Mouse (Mus musculus) megakaryocyte progenitor cell, adult 5-6 weeks (primary cell): ENCODE results near the gene Hc. TPM values are rescaled to one million over a fixed set of nuclear protein-coding genes. Genes with fewer than 3 reads are reported as not detected.

Source experiments
- ATAC-seq: replicated peaks from 2 replicates; pipeline ENCODE4 v1.8.0; 2016; ENCODE audit warnings: mild to moderate bottlenecking, moderate TSS enrichment, inconsistent platforms; ENCODE audit not compliant: poor library complexity
- total RNA-seq, 2 experiments: library from RNA; stranded (forward) in 1 of 2; stranded (reverse) in 1 of 2; fragments of 157-497, 149-512 nt in 1 of 2; fragments of 200-1000 nt in 1 of 2; gene quantifications; 2 replicates each; pipeline versions ENCODE4 v1.2.3 to v1.2.4; 2015 to 2017

Hc gene
- total RNA-seq, 2 experiments from 2014 or later = not detected

- ATAC-seq = no peak
These were observed 103.8 kb downstream of the Hc start for GRCm38 (mm10) chr2:34957405-34957804.

DNA sequence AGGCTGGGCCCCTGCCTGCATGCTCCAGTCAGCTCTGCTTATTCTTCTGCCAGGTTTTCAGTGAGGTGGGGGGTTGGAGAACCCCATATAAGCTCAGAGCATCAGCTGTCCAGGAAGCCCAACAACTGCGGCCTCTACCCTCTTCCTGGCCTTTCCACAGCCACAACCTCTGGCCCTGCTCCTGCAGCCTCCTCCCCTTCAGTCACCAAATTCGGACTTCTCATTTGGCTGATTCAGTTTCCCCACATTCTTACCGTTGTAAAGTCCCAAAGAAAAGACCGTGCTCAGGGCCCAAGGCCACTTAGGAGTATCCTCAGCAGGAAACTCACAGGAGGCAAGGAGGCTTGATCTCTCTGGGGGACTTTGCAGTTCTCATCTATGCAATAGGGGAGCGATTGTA lies 104.3 kb downstream of the Hc start:
- ATAC-seq = no peak

- ATAC-seq = no peak
These were observed 106.9 kb downstream of the Hc start for GRCm38 (mm10) chr2:34954344-34954743.

DNA sequence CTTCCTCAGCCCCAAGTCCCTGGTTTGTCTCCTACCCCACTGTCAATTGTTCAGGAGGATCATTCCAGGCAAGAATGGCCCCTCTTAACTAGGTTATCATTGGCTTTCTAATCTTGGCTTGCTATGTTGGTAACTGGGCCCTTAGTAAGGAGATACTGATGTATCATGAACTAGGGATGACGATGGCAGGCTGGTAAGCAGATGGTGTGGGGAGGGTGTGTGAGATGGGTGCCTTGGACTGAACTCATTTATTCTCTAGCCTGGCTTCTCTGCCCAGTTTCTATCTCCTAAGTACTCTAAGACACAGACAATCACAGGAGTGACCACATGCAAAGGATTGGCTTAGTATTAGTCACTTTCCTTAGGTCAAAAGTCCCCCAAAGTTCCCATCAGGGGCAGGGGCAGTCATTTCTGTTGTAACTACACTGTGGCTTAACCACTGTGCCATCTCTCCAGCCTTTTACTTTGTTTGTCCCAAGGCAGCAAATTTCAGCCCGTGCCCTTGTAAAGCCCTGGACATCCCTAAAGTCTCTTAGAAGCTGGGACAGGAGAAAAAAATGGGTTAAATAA lies 107.6 kb downstream of the Hc start:
- ATAC-seq = no peak

- ATAC-seq = no peak
These were observed 108.2 kb downstream of the Hc start for GRCm38 (mm10) chr2:34953018-34953417.

GRCm38 (mm10) chr2:34951469-34951868 lies 109.8 kb downstream of the Hc start:
- no peak for ATAC-seq

GRCm38 (mm10) chr2:34948622-34949021 lies 112.6 kb downstream of the Hc start:
- peak; percentile 56 for ATAC-seq

DNA sequence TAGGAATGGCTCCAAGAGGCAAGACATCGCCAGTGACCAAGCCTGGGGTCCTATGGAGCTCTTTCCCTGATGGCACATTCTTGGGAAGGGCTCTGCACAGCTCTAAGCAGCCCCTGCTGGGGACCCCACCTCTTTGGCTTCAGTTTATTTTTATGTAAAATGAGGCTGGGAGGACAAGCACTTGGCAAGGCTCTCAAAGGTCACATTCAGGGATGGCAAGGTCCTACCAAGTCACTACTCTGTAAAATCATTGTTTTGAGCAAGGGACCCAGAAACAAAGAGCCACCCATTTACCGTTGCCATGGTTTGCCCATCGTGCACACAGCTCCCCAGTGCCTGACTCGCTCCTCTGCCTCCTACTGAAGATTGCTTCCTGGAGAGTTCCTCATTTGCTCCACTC lies 115.2 kb downstream of the Hc start:
- peak; percentile 24; the same call in 1 of the 2 replicates for ATAC-seq

DNA sequence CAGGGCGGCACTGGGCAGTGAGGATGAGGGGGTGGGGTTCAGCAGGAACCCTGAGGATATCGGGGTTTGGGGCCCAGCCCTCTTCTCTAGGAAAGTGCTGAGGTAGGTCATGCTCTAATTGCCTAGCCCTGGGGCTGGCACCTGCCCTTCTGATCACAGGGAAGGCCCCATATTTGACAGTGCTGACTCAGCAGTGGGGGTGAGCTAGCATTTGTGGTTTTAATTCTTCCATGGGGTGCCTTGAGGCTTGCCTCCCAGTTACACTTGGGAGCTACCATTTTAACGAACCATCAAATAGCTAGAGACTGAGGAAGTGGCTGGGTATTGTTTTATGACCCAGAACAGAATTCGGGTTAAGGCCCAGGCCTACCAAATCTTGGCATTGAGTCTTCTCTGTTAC lies 115.7 kb downstream of the Hc start:
- ATAC-seq = no peak

- peak; percentile 74 for ATAC-seq
These were observed 116.5 kb downstream of the Hc start for GRCm38 (mm10) chr2:34944761-34945160.

- peak; percentile 24; the same call in 1 of the 2 replicates for ATAC-seq
These were observed 117.6 kb downstream of the Hc start for GRCm38 (mm10) chr2:34943556-34944120.

DNA sequence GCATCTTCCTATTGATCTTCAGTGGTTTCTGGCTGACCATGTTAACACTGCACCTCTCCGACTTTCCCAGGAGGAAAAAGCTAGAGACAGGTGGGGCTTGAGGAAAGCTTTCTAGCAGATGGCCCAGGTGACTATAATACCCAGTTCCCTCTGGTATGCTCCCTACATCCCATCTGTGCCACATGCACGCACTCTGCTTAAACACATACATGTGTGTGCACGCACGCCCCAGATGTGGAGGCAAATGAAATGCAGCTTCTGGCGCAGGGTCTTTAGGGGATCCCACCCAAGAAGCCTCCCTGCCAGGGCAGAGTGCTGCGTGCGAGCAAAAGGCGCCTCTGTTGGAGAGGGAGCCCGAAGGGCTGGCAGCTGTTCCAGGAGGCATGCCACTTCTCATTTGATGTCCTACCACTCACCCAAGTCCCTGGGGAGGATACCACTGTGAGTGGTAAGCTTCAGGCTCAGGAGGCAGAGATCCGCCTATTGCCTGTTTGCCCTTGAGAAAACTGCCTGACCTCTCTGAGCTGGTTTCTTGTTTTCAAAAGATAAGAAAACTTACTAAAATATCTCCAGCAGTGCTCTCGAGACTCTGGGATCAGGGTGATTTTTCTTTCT lies 120.1 kb downstream of the Hc start:
- ATAC-seq = no peak

DNA sequence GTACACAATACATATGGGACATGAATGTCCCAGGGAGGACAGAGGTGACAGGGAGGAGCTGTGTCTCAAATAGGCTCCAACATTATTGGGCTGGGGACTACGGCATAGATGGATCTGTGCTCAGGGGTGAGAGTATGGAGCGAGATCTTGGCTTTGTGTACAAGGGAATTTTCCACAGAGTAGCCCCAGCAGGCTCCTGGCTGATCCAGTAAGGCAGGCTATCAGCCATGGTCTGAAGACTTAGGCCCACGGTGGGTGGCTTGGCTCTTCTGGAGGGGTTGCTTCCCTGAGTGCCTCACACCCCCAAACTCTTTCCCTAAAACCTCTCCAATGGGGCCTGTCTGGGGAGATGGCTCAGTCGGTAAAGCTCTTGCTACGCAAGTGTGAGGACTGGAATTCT lies 121.0 kb downstream of the Hc start:
- ATAC-seq = no peak

GRCm38 (mm10) chr2:34938269-34939208 lies 122.7 kb downstream of the Hc start:
- ATAC-seq = peak; percentile 90

DNA sequence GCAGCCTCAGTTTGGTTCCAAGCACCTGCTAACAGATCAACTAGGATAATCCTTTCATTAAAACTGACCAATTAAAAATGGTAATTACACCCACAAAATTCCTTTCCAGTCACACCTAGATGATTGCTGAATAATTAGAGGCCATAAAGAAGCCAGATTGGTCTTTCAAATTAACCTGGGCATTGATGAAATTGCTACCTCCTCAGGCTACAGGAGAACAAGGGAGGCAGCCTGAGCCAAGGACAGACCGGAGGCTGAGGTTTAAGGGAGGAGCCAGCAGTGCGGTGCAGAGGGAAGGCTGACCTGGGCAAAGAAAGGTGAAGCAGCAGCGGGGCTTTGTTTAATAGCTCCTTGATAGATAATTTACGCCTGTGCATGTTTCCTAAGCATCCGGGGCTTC lies 123.8 kb downstream of the Hc start:
- ATAC-seq = no peak

Other genes with a start within 250 kb of the Hc start
- gene Fbxw2, start 235.1 kb downstream of the Hc start, total RNA-seq (2015) = 47.7 and 48.8 TPM in 2 replicates
- gene Fbxw2, start 235.1 kb downstream of the Hc start, total RNA-seq (2017) = 49.1 and 54.3 TPM in 2 replicates
- 0.64 TPM in 1 of 2 replicates, not detected in the other for gene Gm34653, start 228.4 kb downstream of the Hc start, total RNA-seq (2015)
- gene Gm34653, start 228.4 kb downstream of the Hc start, total RNA-seq (2017) = not detected in 2 replicates
- gene Cutal, start 187.0 kb downstream of the Hc start, total RNA-seq (2015) = not detected in 2 replicates
- gene Cutal, start 187.0 kb downstream of the Hc start, total RNA-seq (2017) = not detected in 2 replicates
- gene Psmd5, start 186.5 kb downstream of the Hc start, total RNA-seq (2015) = 81.7 and 88.9 TPM in 2 replicates
- gene Psmd5, start 186.5 kb downstream of the Hc start, total RNA-seq (2017) = 27.5 and 33.9 TPM in 2 replicates
- gene Phf19, start 147.4 kb downstream of the Hc start, total RNA-seq (2015) = 6.9 and 8.8 TPM in 2 replicates
- gene Phf19, start 147.4 kb downstream of the Hc start, total RNA-seq (2017) = 6.5 and 10.0 TPM in 2 replicates
- gene Traf1, start 99.7 kb downstream of the Hc start, total RNA-seq (2015) = 1.3 and 1.4 TPM in 2 replicates
- gene Traf1, start 99.7 kb downstream of the Hc start, total RNA-seq (2017) = 0.61 TPM in 1 of 2 replicates, not detected in the other
- 1.2 and 1.5 TPM in 2 replicates for gene AI182371, start 40.1 kb upstream of the Hc start, total RNA-seq (2015)
- gene AI182371, start 40.1 kb upstream of the Hc start, total RNA-seq (2017) = 0.41 and 1.00 TPM in 2 replicates
- 102 and 117 TPM in 2 replicates for gene Cntrl, start 48.1 kb upstream of the Hc start, total RNA-seq (2015)
- gene Cntrl, start 48.1 kb upstream of the Hc start, total RNA-seq (2017) = 114 and 137 TPM in 2 replicates
- gene Rab14, start 139.7 kb upstream of the Hc start, total RNA-seq (2015) = 110 and 111 TPM in 2 replicates
- gene Rab14, start 139.7 kb upstream of the Hc start, total RNA-seq (2017) = 105 and 106 TPM in 2 replicates
- gene Gsn, start 194.9 kb upstream of the Hc start, total RNA-seq (2015) = 6.9 and 10.0 TPM in 2 replicates
- gene Gsn, start 194.9 kb upstream of the Hc start, total RNA-seq (2017) = 12.5 TPM in 2 replicates